Mouse (Mus musculus) liver, embryonic 14.5 days (tissue): Measurements from ENCODE around the gene Hspa1a. TPM values are rescaled to one million over a fixed set of nuclear protein-coding genes. Genes with fewer than 3 reads are reported as not detected.
A peak's percentile ranks its signal among the peaks of the same experiment; 100 is the strongest.

Experiments
- ATAC-seq: fragments of 200-750 bp; cut with Nextera tagmentation; 2 replicates; pipeline ENCODE4 v1.8.0; 2017; ENCODE audit warnings: moderate number of reproducible peaks, mild to moderate bottlenecking, moderate library complexity; ENCODE audit not compliant: insufficient read depth
- DNase-seq, 3 experiments: peaks; one replicate each; pipeline ENCODE4 v3.0.0-alpha.2; 2012 to 2013; ENCODE audit warnings: low read depth in 3 of 3, low spot score in 3 of 3
- H3K27ac ChIP-seq: fragments of 300-500 bp; sonication (generic); 2 replicates; pipeline ENCODE4 v1.5.1; 2014; ENCODE audit warnings: moderate library complexity, mild to moderate bottlenecking, control low read depth, inconsistent platforms
- H3K27me3 ChIP-seq: fragments of 300-500 bp; sonication (generic); 2 replicates; pipeline ENCODE4 v1.6.1; 2014; ENCODE audit warnings: mild to moderate bottlenecking, low read length, moderate library complexity; ENCODE audit not compliant: control insufficient read depth, insufficient read depth
- H3K36me3 ChIP-seq: fragments of 300-500 bp; sonication (generic); replicated peaks from 2 replicates; pipeline ENCODE4 v1.6.1; 2014; ENCODE audit warnings: low read depth; ENCODE audit not compliant: control insufficient read depth, insufficient read depth
- H3K4me1 ChIP-seq, 2 experiments: fragments of 200-500 bp in 1 of 2; fragments of 300-500 bp in 1 of 2; sonication (generic) in 1 of 2; replicated peaks; 2 replicates each; pipeline ENCODE4 v1.6.1; 2012 to 2014; ENCODE audit warnings: antibody characterized with exemption in 1 of 2, inconsistent platforms in 1 of 2, low read length in 1 of 2; ENCODE audit not compliant: control insufficient read depth in 2 of 2, insufficient read depth in 2 of 2
- H3K4me2 ChIP-seq: fragments of 300-500 bp; sonication (generic); 2 replicates; pipeline ENCODE4 v1.6.1; 2014; ENCODE audit warnings: low read depth, mild to moderate bottlenecking, control low read depth, moderate library complexity
- H3K4me3 ChIP-seq, 2 experiments: fragments of 200-500 bp in 1 of 2; fragments of 300-500 bp in 1 of 2; sonication (generic) in 1 of 2; 2 replicates each; pipeline ENCODE4 v1.5.1; 2012 to 2014; ENCODE audit warnings: low read depth in 2 of 2, low read length in 2 of 2, mild to moderate bottlenecking in 2 of 2, control low read depth in 1 of 2, inconsistent platforms in 1 of 2, moderate library complexity in 1 of 2; ENCODE audit not compliant: insufficient read depth in 1 of 2
- H3K9ac ChIP-seq: fragments of 300-500 bp; sonication (generic); replicated peaks from 2 replicates; pipeline ENCODE4 v1.6.1; 2014; ENCODE audit warnings: mild to moderate bottlenecking, control low read depth, moderate library complexity
- H3K9me3 ChIP-seq: fragments of 300-500 bp; sonication (generic); 2 replicates; pipeline ENCODE4 v1.6.1; 2016; ENCODE audit warnings: low read length, mixed read lengths; ENCODE audit not compliant: control insufficient read depth
- CTCF ChIP-seq: IDR thresholded peaks from 2 replicates; pipeline ENCODE4 v1.5.1; 2016; ENCODE audit warnings: antibody characterized with exemption, low read depth, control low read depth
- EP300 ChIP-seq: IDR thresholded peaks from 2 replicates; pipeline ENCODE4 v1.6.1; 2016; ENCODE audit warnings: antibody characterized with exemption, low read depth
- WGBS: fragments of 180-500 bp; shearing (Covaris S2); extraction: QIAGEN DNeasy Blood & Tissue Kit; methylation state at CpG from one replicate; pipeline ENCODE4 v1.1.7; 2014; ENCODE audit not compliant: insufficient replicate concordance; 5-methylcytosine and 5-hydroxymethylcytosine counted together
- polyA plus RNA-seq, 2 experiments: library from polyadenylated mRNA; depleted of rRNA in 1 of 2; stranded (reverse) in 1 of 2; unstranded in 1 of 2; fragments of >200 nt; fragmentation: Nextera tagmentation in 1 of 2; extraction: Ambion mirVana in 1 of 2; gene quantifications; 2 replicates each; pipeline versions ENCODE4 v1.2.1 to v1.2.3; 2012 to 2014

Gene Hspa1a
- polyA plus RNA-seq, 2 experiments, result 0.41 to 0.90 TPM

GRCm38 (mm10) chr17:34937960-34938505 lies 33.9 kb downstream of the Hspa1a start:
- 68% methylated on average over 6 of the region's 6 CpGs for WGBS
- Histone ChIP-seq H3K9ac (no peak overlapping the region), H3K27ac (no peak overlapping the region)

DNA sequence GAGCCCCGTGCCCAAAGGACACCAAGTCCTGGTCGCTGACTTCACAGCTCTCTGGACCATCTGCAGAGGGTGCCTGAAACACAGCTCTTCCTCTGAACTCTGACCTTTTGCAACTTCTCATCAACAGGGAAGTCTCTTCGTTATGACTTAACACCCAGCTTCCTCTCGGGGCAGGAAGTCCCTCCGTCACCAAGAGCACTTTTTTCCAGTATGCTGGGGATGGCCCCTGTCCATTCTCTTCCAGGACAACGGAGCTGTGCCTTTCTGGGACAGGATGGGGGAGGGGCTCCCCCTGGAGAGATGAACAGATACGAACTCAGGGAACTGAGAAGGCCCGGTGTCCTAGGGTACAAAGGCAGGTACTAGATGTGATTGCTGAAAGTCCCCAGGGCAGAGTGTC lies 37.1 kb downstream of the Hspa1a start:
- no peak for ATAC-seq
- H3K9ac ChIP-seq, result no peak overlapping the region
- peaks cover 2 to 5% of the 10 kb centered on the region in 2 experiments; a peak in 3 of 4 replicates for H3K4me1 ChIP-seq
- no peak overlapping the region for H3K27ac ChIP-seq
- 40% methylated on average over 8 of the region's 8 CpGs for WGBS
- no peak overlapping the region for H3K4me2 ChIP-seq
- TF ChIP-seq CTCF (no peak), EP300 (no peak)
- no peaks in the 10 kb centered on the region for H3K9me3 ChIP-seq
- H3K36me3 ChIP-seq, result no peaks in the 10 kb centered on the region
- H3K4me3 ChIP-seq, result no peak overlapping the region
- DNase-seq, result no peak
- no peaks in the 10 kb centered on the region for H3K27me3 ChIP-seq

More at GRCm38 (mm10) chr17:34937960-34938505, 33.9 kb downstream of the Hspa1a start:
- H3K4me2 ChIP-seq, result no peak overlapping the region
- no peak overlapping the region for H3K4me3 ChIP-seq
- H3K27me3 ChIP-seq, result no peaks in the 10 kb centered on the region
- H3K9me3 ChIP-seq, result no peaks in the 10 kb centered on the region
- DNase-seq (no peak), ATAC-seq (no peak)
- H3K4me1 ChIP-seq, result peaks cover 4 to 6% of the 10 kb centered on the region in 2 experiments
- TF ChIP-seq EP300 (no peak), CTCF (no peak)
- no peaks in the 10 kb centered on the region for H3K36me3 ChIP-seq

- no peak for TF ChIP-seq CTCF
- no peak for TF ChIP-seq EP300
- 73% methylated on average over 24 of the region's 24 CpGs for WGBS
- Histone ChIP-seq H3K27ac (no peak overlapping the region), H3K9me3 (no peaks in the 10 kb centered on the region), H3K36me3 (no peaks in the 10 kb centered on the region), H3K27me3 (no peaks in the 10 kb centered on the region), H3K4me1 (peaks cover 2 to 5% of the 10 kb centered on the region in 2 experiments; a peak in 3 of 4 replicates), H3K4me3 (no peak overlapping the region), H3K4me2 (peak overlapping the region; percentile 31), H3K9ac (no peak overlapping the region)
- ATAC-seq (no peak), DNase-seq (no peak)
Measured at GRCm38 (mm10) chr17:34934031-34934430, 37.9 kb downstream of the Hspa1a start.

- Histone ChIP-seq H3K36me3 (no peaks in the 10 kb centered on the region), H3K4me1 (peaks cover 2 to 5% of the 10 kb centered on the region in 2 experiments; a peak in 3 of 4 replicates), H3K27me3 (no peaks in the 10 kb centered on the region), H3K9ac (peak overlapping the region; percentile 58; the same call in 1 of the 2 replicates), H3K9me3 (no peaks in the 10 kb centered on the region), H3K27ac (no peak overlapping the region), H3K4me2 (peak overlapping the region; percentile 89), H3K4me3 (peak overlapping the region in 1 of 2 experiments; percentile 61; a peak in 2 of 4 replicates)
- DNase-seq, result no peak
- no peak for TF ChIP-seq CTCF
- no peak for TF ChIP-seq EP300
- ATAC-seq, result no peak
- 68% methylated on average over 8 of the region's 8 CpGs for WGBS
Measured at GRCm38 (mm10) chr17:34932287-34932686, 39.7 kb downstream of the Hspa1a start.

- Histone ChIP-seq H3K9ac (peak overlapping the region; percentile 58), H3K36me3 (no peaks in the 10 kb centered on the region), H3K9me3 (no peaks in the 10 kb centered on the region), H3K4me1 (peaks cover 2 to 5% of the 10 kb centered on the region in 2 experiments; a peak in 3 of 4 replicates), H3K4me2 (peak overlapping the region; percentile 89), H3K27me3 (no peaks in the 10 kb centered on the region), H3K27ac (no peak overlapping the region), H3K4me3 (peak overlapping the region; percentile 61 to 62)
- WGBS, result 18% methylated on average over 14 of the region's 14 CpGs
- TF ChIP-seq EP300 (no peak), CTCF (no peak)
- no peak for DNase-seq
- no peak for ATAC-seq
Measured at GRCm38 (mm10) chr17:34931735-34932098, 40.2 kb downstream of the Hspa1a start.
